Mouse (Mus musculus) adrenal gland, postnatal 0 days (tissue): ENCODE results near the gene Evpl. TPM values are rescaled to one million over a fixed set of nuclear protein-coding genes. Genes with fewer than 3 reads are reported as not detected.

Experiments
- polyA plus RNA-seq: library from polyadenylated mRNA; unstranded; fragments of >200 nt; fragmentation: Nextera tagmentation; extraction: Ambion mirVana; gene quantifications from 2 replicates; pipeline ENCODE4 v1.2.1, GENCODE M21; 2015

Gene Evpl
- 1.4 and 1.9 TPM in 2 replicates for polyA plus RNA-seq

GRCm38 (mm10) chr11:116237742-116238395 is at the start of gene Evpl:
TSS of gene Evpl (minus strand) at chr11:116238077.

GRCm38 (mm10) chr11:116280751-116281663 is 43.1 kb upstream of the Evpl start, which contains the start of gene Galr2:
TSS of gene Galr2 (plus strand) at chr11:116280939.

DNA sequence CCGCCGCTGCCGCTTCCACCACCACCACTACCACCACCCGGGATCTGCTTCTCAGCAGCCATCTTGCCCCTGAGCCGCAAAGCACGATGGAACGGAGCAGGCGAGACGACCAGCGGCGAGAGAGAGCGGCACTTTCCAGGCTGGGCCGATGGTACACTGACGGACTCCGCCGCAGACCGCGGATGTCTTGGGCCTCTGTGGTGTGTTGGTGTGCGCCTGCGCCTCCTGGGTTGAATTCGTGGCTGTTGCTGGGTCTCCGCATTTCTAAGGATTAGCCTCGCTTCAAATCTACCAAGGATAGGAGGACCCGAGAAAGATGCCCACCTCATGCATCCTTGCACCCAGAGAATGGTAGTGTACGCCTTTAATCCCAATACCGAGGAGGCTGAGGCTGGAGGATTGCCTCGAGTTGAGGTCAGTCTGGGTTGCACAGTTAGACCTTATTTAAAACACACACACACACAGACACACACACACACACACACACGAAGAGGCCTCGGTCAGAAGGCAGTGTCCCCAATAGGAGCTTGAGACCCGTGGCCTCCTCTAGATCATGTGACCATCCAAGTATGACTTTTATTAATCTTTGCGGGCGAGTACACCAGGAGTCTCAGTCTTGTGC is 36.3 kb upstream of the Evpl start, which contains the start of gene Srp68:
Gene Srp68 (minus strand): TSS at position 173 of the 622 bp plus-strand sequence.

GRCm38 (mm10) chr11:116198639-116199531 is 39.0 kb downstream of the Evpl start, which contains the start of the genes Ten1 and Acox1:
TSS of gene Ten1 (plus strand) at chr11:116198855.
TSS of gene Acox1 (minus strand) at chr11:116199045.

Other genes with a start within 250 kb of the Evpl start
- 111 and 122 TPM in 2 replicates for gene Galk1, start 225.4 kb downstream of the Evpl start, polyA plus RNA-seq
- gene H3f3b, start 210.1 kb downstream of the Evpl start, polyA plus RNA-seq, result 1,269 and 1,294 TPM in 2 replicates
- gene Unk, start 207.8 kb downstream of the Evpl start, polyA plus RNA-seq, result 13.7 and 18.1 TPM in 2 replicates
- 2.0 TPM in 2 replicates for gene Unc13d, start 160.1 kb downstream of the Evpl start, polyA plus RNA-seq
- gene Wbp2, start 151.1 kb downstream of the Evpl start, polyA plus RNA-seq, result 123 and 155 TPM in 2 replicates
- 23.7 and 29.6 TPM in 2 replicates for gene Trim47, start 110.9 kb downstream of the Evpl start, polyA plus RNA-seq
- gene Trim65, start 106.9 kb downstream of the Evpl start, polyA plus RNA-seq, result 3.2 and 3.5 TPM in 2 replicates
- gene Mrpl38, start 99.2 kb downstream of the Evpl start, polyA plus RNA-seq, result 52.3 and 86.2 TPM in 2 replicates
- 12.9 and 18.1 TPM in 2 replicates for gene Fbf1, start 69.9 kb downstream of the Evpl start, polyA plus RNA-seq
- gene Ten1, start 39.2 kb downstream of the Evpl start, polyA plus RNA-seq, result 48.9 and 49.5 TPM in 2 replicates
- 37.2 and 49.8 TPM in 2 replicates for gene Acox1, start 39.0 kb downstream of the Evpl start, polyA plus RNA-seq
- 40.4 and 59.2 TPM in 2 replicates for gene Srp68, start 36.1 kb upstream of the Evpl start, polyA plus RNA-seq
- gene Galr2, start 42.9 kb upstream of the Evpl start, polyA plus RNA-seq, result 0.77 and 3.2 TPM in 2 replicates
- 45.9 and 65.6 TPM in 2 replicates for gene Exoc7, start 69.2 kb upstream of the Evpl start, polyA plus RNA-seq
- gene Foxj1, start 97.3 kb upstream of the Evpl start, polyA plus RNA-seq, result 0.30 and 0.39 TPM in 2 replicates
- 5.3 and 12.0 TPM in 2 replicates for gene Rnf157, start 175.0 kb upstream of the Evpl start, polyA plus RNA-seq
- 52.7 and 56.4 TPM in 2 replicates for gene Ubald2, start 196.0 kb upstream of the Evpl start, polyA plus RNA-seq
- gene Qrich2, start 228.2 kb upstream of the Evpl start, polyA plus RNA-seq, result 0.10 and 0.11 TPM in 2 replicates